Mouse (Mus musculus) testis, postnatal 14 days (tissue): ENCODE data around the gene Opn3.

ENCODE experiments used
- DNase-seq: peaks from one replicate; pipeline ENCODE4 v3.0.0; 2021; ENCODE audit warnings: low spot score

The Opn3 gene

DNA sequence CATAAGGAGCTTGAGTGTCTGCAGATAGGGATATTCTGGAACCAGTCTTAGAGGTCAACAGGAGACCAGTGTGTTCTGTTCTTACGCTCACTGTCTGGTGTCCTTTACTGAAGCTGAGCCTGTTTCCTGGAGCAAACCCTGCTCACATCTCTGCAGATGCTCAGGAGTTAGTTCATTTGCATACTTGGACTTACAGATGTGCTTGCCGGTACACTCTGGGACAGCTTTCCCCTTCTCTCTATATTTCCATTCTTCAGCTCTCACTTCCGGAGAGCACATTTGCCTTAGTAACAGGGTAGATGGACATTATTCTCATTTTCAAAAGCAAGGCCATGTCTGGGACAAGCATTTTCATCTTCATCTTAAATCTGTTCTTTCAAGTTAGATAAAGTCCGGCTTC is 44.0 kb downstream of the Opn3 start:
- DNase-seq: no peak

DNA sequence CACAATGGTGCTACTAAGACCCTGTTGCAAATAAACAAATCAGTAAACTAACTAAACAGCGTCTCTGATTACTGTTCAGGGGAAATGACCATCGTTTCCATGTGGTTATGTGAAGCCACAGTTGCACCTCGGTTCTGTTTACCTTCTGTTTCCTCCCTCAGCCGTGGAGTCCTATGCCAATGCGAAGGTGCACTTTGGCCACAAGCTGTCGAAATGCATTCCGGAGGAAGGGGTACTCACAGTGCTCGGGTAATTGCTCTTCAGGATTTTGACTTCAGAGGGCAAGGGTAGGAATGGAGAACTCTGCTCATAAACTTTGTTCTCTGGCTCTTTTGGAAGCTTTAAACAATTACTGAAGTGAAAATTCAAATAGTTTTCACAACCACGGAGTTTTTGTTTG is 45.6 kb downstream of the Opn3 start:
- no peak for DNase-seq

DNA sequence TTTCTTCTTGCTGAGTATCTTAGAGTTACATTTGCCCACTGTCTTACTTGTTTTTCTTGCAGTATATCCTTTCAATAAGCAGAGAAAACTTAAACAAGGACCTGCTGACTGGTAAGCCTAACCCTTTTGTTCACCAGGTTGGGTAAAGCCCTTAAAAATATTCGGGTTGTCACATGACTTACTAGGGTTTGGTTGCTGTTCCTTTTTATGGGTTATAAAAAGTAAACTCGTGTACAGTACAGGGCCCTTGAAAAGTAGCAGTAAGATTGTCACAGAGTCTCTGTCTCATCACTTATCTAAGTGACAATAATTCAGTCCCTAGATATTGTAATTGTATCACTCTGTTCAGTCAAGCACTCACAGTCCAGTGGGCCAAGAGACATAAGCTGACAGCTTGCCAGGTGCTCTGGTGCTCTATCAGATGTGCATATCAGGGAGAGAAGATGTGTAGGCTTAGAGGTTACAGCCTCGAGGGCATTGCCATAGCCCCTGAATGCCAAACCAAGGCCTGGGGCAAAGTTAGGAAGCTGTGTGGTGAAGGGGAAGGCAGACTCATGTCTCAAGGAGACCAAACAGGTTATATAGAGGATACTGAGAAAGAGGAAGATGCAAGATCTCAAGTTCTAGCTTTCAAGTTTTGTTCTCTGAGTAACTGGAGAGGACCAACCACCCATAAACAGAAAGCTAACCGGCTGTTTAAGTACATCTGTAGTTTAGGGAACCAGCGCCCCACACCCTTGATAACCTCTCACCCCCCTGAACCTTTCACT is 48.9 kb downstream of the Opn3 start:
- DNase-seq: no peak

DNA sequence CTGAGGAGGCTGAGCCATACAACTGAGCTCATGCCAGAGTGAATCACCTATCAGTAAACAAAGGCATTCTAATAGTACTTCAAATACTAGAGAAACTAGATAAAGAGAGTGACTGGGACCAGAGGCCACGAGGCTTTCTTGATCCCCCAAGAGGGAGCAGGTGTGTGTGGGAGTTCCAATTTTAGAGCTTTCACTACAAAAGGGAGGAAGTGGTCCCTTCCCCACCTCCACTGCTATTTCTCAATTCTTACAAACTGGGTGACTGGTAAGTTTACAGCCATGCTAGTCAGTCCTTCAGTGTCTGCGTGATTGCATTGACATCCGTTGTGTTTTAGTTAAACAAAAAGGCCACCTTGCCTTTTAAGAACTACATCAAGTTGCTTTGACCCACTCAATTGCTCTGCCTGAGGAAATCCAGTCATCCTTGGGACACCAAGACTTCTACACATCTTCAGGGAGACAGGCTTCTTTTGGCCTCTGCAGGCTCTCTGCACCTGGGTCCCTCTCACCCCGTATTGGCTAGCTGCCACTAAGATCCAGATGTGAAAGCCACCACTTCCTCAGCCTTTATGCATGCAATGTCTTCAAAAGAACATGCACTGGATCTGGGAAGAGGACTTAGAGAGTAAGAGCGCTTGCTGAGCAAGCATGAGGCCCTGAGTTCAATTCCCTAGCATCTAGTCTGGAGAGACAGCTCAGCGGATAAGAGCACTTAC is 52.0 kb downstream of the Opn3 start:
- no peak for DNase-seq

DNA sequence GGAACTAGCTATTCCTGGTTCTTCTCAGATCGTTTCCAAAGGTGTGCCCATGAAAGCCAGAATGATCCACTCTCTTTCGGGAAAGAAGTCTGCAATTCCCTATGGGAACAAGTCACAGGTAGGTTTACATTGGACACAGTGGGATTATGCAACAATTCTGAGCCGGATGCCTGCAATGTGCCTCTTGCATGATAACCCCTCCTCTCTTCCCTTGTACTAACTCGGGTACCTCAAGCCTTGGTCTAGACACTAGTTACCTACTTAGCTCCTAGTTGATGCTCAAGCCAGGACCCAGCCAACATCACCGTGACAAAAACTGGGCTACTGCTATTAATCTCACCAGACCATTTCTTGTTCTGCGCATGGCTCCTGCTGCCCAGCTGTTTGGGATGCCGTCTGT is 53.5 kb downstream of the Opn3 start:
- DNase-seq: no peak

DNA sequence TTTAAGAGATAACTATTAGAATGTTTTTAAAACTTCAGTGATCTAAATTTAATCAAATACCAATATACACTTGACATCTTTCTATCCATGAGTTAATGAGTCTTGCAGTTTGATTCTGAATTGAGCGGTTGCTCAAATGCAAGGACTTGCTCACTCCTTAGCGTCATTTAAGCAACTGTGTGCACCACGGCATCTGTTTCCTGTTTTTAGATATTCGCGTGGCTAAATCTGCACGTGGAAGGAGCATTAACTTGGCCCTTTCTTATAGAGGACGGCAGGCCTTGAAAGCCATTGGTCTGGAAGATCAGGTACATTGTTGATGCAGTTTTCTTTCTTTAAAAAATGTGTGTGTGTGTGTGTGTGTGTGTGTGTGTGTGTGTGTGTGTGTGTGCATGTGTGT is 54.9 kb downstream of the Opn3 start:
- DNase-seq: no peak

DNA sequence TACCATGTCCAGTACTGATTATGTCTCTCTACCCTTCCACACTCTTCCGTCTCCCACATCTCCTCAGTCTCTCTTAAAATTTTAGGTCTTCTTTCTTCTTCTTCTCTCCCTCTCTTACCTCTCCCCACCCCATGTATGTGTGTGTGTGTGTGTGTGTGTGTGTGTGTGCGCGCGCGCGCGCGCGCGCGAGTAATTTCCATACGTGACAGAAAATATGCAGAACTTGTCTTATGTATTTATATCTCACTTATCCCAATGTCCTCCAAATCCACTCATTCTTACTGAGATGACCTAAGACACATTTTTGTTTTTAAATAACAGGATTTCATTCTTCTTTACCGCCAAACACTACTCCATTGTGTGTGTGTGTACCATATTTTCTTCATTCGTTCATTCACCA is 60.1 kb downstream of the Opn3 start:
- no peak for DNase-seq

DNA sequence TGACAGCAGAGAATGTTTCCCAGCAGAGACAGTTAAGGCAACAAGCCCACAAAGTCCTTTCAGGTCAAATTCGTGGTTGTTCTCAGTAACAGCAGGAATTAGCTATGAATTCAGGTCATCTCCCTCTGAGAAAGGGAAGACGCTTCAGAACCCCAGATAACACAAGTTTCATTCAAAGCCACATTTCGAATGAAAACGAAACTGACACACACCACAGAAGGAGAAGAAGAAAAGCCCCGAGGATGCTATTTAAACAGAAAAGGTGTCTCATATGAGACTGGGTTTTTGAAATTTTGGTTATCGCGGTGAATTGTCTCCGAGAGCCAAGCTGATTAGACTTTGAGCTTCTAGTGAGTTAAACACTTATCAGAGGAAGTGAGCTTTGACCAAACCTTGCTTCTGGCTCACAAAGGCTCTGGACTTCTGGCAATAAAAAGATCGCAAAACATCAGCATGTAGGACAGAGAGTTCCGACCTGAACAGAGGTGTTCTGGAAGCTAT is 60.8 kb downstream of the Opn3 start:
- DNase-seq: no peak

DNA sequence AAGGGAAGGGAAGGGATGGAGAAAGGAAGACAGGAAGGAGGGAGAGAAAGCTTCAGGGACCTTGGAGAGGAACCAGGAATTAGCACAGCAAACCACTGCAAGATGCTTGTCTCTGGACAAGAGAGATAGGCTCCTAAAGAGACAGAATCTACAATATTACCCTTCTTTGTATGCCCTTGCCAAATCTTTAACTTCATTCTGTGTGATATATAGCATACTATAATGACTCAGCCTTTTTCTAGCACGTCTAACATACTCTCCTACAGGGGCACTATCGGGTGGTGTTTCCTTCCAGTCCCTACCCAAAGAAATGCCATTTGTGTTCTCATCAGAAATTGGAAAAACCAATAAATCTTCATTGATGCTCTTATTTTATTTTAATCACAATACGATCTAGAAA is 61.5 kb downstream of the Opn3 start:
- no peak for DNase-seq

DNA sequence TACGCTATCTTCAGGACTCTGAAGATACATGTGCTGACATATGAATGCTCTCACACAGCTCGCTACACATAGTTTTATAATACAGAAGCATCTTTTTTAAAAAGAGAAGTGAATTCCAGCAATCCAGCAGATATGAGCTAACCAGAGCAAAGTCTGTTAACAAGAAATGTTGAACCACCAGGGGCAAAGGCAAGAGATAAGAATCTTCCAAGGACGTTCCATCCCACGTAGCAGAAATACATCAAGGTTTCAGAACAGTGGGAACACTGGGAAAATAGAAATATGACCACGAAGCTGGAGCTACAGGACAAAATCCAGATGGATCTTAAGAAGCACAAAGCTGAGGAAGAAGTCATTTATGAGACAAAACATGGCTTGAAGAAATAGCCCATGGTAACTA is 62.2 kb downstream of the Opn3 start:
- no peak for DNase-seq

DNA sequence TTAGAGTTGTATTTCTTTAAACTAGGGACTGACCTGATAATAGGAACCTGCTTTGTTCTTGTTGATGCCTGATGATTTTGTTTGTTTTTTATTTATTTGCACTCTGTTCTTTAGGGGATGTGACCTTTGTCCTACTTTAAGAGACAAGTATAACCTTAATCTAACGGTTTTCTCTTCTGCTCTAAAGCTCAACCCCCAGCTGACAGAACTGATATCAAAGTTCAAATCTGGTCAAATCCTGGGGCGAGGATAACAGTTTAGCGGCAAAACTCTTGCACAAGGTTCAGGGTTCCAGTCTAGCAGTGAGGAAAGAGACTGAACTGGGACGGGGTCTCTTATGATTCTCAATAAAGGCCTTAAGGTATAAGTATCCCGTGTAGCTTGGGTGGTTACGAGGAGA is 63.3 kb downstream of the Opn3 start:
- DNase-seq: no peak

DNA sequence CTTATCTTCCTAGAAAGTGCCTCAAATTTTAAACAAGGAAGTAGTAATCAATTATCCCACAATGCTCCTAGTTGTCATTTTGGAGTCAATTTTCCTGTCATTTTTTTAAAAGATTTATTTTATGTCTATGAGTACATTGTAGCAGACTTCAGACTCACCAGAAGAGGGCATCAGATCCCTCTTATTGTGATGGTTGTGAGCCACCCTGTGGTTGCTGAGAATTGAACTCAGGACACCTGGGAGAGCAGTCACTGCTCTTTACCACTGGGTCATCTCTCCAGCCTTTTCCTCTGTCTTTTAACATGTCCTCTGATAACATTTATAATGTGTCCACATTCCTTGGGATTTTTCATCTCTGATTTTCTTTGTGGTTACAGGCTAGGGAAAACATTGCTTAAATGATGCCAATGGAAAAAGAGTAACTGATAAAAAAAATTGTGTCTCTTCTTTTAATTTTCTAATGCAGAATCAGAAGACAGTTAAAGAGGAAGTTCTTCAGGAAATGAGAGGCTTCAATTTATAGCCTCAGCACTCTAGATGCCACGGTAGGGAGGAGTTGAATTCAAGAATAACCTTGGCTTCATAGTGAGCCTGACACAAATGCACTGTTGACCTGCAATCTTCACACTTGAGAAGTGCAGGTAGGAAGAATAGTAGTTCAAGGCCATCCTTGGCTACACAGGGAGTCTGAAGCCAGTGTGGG is 66.4 kb downstream of the Opn3 start:
- no peak for DNase-seq

DNA sequence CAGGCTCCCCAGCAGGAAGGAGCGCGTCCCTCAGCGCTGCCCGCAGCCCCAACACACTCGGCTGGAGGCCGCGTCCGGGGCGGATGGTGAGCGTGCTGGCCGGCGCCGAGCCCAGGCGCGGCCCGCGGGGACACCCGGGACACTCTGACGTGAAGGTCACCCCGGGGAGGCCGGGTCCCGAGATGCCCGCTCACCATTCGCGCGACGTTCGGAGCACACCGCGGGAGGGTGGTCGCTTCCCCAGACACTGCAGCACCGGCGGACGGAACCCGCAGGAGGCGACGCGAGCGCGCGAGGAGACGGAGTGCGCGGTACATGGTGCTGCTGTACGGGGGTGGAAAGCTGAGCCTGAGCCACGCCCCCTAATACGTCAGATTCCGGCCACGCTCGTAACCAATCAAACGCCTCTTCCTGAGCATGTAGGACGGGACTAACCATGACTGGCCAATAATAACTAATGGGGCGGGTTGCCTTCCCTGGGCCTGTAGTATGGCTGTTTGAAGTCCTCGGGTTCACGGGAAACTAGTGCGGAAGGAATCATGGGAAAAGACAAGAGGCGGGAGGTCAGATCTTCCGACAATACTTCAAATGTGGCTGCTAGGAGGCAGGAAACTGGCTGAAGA is 67.2 kb downstream of the Opn3 start, which contains the start of gene Fh1:
Gene Fh1, minus strand, starts transcription at position 379 of the 623 bp plus-strand sequence.
- peak; percentile 96 for DNase-seq

DNA sequence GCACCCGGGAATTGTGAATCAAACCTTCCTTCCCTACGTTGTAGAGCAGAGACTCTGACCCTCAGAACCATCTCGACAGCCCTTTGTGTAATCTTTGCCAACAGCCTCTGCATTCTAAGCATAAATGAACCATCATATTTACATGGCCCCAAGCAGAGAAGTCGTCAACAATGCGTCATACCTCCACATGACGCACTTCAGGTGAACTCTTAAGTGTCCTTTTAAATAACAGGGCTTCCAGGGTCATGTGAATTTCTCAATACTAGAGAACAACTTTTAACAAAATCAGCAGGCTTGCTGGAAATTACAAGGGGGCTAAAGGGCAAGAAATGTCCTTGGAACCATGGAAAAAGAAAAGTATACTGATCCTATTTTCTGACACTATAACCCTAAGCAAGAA is 68.9 kb downstream of the Opn3 start:
- no peak for DNase-seq

DNA sequence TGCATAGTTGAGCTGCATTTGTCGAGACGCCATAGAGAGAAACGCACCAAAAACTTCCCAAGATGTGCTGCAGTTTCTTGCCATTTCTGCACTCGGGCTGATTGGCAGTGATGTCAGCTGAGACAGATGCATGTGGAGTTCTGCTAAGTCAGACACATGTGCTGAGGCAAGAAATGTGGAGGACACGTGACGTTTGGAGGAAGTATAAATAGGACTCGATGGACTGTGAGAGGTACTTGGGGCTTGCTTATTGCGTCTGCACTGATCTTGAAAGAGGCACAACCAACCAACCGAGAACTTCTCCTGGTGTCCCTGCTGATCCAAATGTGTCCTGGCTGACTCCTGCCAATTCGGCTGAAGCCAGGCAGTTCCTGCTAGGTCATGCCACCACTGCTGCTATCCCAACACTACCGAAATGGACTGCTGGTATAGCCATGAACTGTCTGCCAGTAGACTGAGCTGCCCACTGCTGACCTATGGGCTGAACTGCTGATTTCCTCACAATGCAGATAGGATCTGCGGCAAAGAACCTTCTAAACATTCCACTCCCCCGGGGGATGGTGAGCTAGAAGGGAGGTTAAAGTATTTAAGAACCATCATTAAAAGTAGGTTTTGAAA is 72.7 kb downstream of the Opn3 start, which contains the start of gene Kmo:
Gene Kmo, plus strand, starts transcription at position 568 of the 618 bp plus-strand sequence.
- no peak for DNase-seq

DNA sequence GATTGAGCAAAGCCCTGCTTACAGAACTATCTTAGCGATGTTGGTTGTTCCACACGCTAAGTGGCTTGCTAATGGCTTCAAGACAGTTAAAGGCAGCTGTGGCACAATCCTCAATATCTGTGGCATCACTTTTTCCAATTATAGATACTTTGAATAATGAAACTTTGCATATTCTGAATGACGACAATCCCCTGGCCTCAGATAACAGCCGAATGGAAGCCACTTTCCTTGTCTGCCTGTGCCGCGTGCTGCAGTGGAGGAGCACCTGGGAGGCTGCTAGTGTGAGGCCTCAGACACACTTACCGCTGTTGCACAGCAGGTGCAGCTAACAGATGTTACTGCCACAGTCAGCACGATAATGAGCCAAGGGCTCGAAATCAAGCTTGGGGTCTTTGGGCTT is 77.6 kb downstream of the Opn3 start:
- DNase-seq: no peak
